Mouse (Mus musculus): ENCODE data around the gene Ctdnep1.

DNA sequence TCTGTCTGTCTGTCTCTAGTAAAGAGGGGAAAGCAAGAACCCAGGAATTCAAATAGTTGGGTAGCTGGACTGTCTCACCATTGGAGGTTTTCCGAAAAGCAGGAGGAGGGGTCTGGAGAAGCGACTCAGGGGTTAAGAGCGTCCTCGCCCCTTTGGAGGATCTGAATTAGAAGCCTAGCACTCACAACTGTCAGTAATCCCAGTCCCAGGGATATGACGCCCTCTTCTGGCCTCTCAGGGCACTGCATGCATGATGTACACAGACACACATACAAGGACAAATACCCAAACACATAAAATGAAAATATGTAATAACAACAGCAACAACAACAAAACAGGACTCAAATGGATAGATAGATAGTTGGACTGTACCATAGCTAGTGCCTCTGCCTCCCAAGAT is 20.3 kb upstream of the Ctdnep1 start:
- peak; percentile 92 for TF ChIP-seq CTCF (conservative IDR thresholded peaks at IDR 0.05; ENCODE audit: low read length)
- no peak for TF ChIP-seq NANOG (IDR thresholded peaks at IDR 0.05; ENCODE audit: borderline replicate concordance, low read length)
- TF ChIP-seq POU5F1 (IDR thresholded peaks at IDR 0.05; ENCODE audit: borderline replicate concordance, low read length), result no peak
